Mouse (Mus musculus) right cerebral cortex, postnatal 36 days (tissue): ENCODE measurements at regions not wholly inside any gene's neighbourhood (a gene's known extent, or its start where the extent isn't known, plus 50 kb on each side); places are given as distances from the start of the nearest gene placed in this dataset.
A peak's percentile ranks its signal among the peaks of the same experiment; 100 is the strongest.

Experiments
- DNase-seq, 2 experiments: peaks; one replicate each; pipeline ENCODE4 v3.0.0; 2022; ENCODE audit warnings: low spot score in 2 of 2, mixed read lengths in 1 of 2

DNA sequence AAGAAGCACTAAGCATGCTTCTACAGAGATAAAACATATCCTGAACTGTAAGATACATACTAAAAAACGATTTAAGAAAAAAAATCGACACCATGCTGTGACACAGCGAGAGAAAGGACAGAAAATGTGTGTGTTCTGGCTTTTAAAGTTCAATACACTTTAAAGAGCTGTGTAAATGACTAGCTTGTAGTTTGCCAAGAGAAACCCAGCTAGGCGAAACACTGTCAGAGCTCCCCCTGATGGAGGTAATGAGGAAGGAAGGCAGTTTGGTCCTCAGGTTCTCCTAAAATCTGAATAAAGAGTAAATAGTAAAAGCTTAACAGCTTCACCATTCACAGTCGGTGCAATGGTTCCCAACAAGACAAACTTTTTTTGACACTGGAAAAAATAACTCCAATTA is 67.1 kb upstream of the Gabrg2 start:
- peak; percentile 36 to 48 for DNase-seq

GRCm38 (mm10) chr11:42051567-42051966 is 50.9 kb upstream of the Gabrg2 start:
- DNase-seq: no peak
